Mouse (Mus musculus) bone marrow macrophage, adult 2 months (primary cell): Measurements from ENCODE around the gene AA467197. TPM values are rescaled to one million over a fixed set of nuclear protein-coding genes. Genes with fewer than 3 reads are reported as not detected.
A peak's percentile ranks its signal among the peaks of the same experiment; 100 is the strongest.

Source experiments
- H3K27ac ChIP-seq: 2 replicates; pipeline ENCODE4 v1.5.1; 2012; ENCODE audit warnings: low read depth, low read length; ENCODE audit not compliant: insufficient read depth
- H3K4me1 ChIP-seq: 2 replicates; pipeline ENCODE4 v1.6.1; 2012; ENCODE audit warnings: low read length; ENCODE audit not compliant: control insufficient read depth, insufficient read depth
- H3K4me3 ChIP-seq: 2 replicates; pipeline ENCODE4 v1.5.1; 2012; ENCODE audit warnings: mild to moderate bottlenecking, low read length, moderate library complexity; ENCODE audit not compliant: insufficient read depth
- CTCF ChIP-seq: IDR thresholded peaks from 2 replicates; pipeline ENCODE4 v1.5.1; 2012; ENCODE audit warnings: low read depth, mild to moderate bottlenecking, low read length, moderate library complexity
- POLR2A ChIP-seq: IDR thresholded peaks from 2 replicates; pipeline ENCODE4 v1.6.1; 2012; ENCODE audit warnings: mild to moderate bottlenecking, low read depth, low read length, borderline replicate concordance
- polyA plus RNA-seq: library from polyadenylated mRNA; stranded (reverse); fragments of >200 nt; gene quantifications from 2 replicates; pipeline ENCODE4 v1.2.4, GENCODE M21; 2012; ENCODE audit not compliant: missing spikeins, insufficient read depth, insufficient read length

Gene AA467197
- polyA plus RNA-seq, 1 experiment = not detected

DNA sequence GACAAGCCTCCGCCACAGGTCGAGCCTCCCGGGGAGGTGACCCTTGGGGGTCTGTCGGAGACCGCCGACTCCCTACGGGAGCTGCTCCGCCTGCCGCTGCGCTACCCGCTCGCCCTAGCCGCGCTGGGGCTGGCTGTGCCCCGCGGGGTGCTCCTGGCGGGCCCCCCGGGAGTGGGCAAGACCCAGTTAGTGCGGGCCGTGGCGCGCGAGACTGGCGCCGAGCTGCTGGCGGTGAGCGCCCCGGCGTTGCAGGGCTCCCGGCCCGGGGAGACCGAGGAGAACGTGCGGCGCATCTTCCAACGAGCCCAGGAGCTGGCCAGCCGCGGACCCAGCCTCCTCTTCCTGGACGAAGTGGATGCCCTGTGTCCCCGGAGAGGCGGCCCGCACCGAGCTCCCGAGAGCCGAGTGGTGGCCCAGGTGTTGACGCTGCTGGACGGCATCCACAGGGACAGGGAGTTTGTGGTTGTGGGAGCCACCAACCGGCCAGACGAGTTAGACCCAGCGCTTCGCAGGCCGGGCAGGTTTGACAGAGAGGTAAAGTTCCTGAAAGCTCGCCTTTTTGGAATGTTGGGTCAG, 5.5 kb upstream of the AA467197 start:
- H3K4me1 ChIP-seq = no peaks in the 10 kb centered on the region; the same call in 1 of the 2 replicates
- H3K27ac ChIP-seq = no peak overlapping the region; the same call in 1 of the 2 replicates
- H3K4me3 ChIP-seq = peak overlapping the region; percentile 97
- TF ChIP-seq POLR2A = no peak
- no peak for TF ChIP-seq CTCF

GRCm38 (mm10) chr2:122637526-122637997, 776 bp downstream of the AA467197 start:
- Histone ChIP-seq H3K4me1 (no peaks in the 10 kb centered on the region), H3K4me3 (peak overlapping the region; percentile 50), H3K27ac (no peak overlapping the region)
- TF ChIP-seq POLR2A = no peak
- peak; percentile 80 for TF ChIP-seq CTCF

GRCm38 (mm10) chr2:122638029-122638428, 1.2 kb downstream of the AA467197 start:
- peak overlapping the region; percentile 50 for H3K4me3 ChIP-seq
- no peaks in the 10 kb centered on the region for H3K4me1 ChIP-seq
- TF ChIP-seq POLR2A = no peak
- H3K27ac ChIP-seq = no peak overlapping the region

- no peak for TF ChIP-seq CTCF
- TF ChIP-seq POLR2A = no peak
- Histone ChIP-seq H3K4me3 (no peak overlapping the region), H3K4me1 (no peaks in the 10 kb centered on the region), H3K27ac (no peak overlapping the region)
Observed at GRCm38 (mm10) chr2:122638673-122639072, 1.9 kb downstream of the AA467197 start.

GRCm38 (mm10) chr2:122652096-122653084, 15.6 kb downstream of the AA467197 start:
- H3K4me1 ChIP-seq = peaks cover 23% of the 10 kb centered on the region
- no peak for TF ChIP-seq CTCF
- TF ChIP-seq POLR2A = no peak
- no peak overlapping the region for H3K27ac ChIP-seq
- peak overlapping the region; percentile 32; the same call in 1 of the 2 replicates for H3K4me3 ChIP-seq

- Histone ChIP-seq H3K27ac (no peak overlapping the region), H3K4me3 (no peak overlapping the region), H3K4me1 (peaks cover 23% of the 10 kb centered on the region)
- TF ChIP-seq CTCF = no peak
- TF ChIP-seq POLR2A = no peak
Observed at GRCm38 (mm10) chr2:122656052-122656451, 19.3 kb downstream of the AA467197 start.

- Histone ChIP-seq H3K4me3 (no peak overlapping the region), H3K4me1 (peaks cover 23% of the 10 kb centered on the region), H3K27ac (no peak overlapping the region)
- TF ChIP-seq CTCF (no peak), POLR2A (no peak)
Observed at GRCm38 (mm10) chr2:122656767-122657166, 20.0 kb downstream of the AA467197 start.

GRCm38 (mm10) chr2:122657707-122658524, 21.1 kb downstream of the AA467197 start:
- no peak for TF ChIP-seq CTCF
- TF ChIP-seq POLR2A = no peak
- Histone ChIP-seq H3K4me3 (no peak overlapping the region), H3K27ac (no peak overlapping the region), H3K4me1 (peaks cover 13% of the 10 kb centered on the region)

GRCm38 (mm10) chr2:122659825-122660224, 23.0 kb downstream of the AA467197 start:
- Histone ChIP-seq H3K4me1 (peaks cover 13% of the 10 kb centered on the region), H3K27ac (no peak overlapping the region), H3K4me3 (no peak overlapping the region)
- TF ChIP-seq CTCF = no peak
- TF ChIP-seq POLR2A = no peak
